Mouse (Mus musculus) liver, embryonic 15.5 days (tissue): ENCODE results near the gene Pttg1. TPM values are rescaled to one million over a fixed set of nuclear protein-coding genes. Genes with fewer than 3 reads are reported as not detected.

Experiments used
- ATAC-seq: fragments of 200-750 bp; cut with Nextera tagmentation; 2 replicates; pipeline ENCODE4 v1.8.0; 2017; ENCODE audit warnings: moderate number of reproducible peaks, mild to moderate bottlenecking, moderate library complexity; ENCODE audit not compliant: insufficient read depth
- H3K27ac ChIP-seq: fragments of 300-500 bp; sonication (generic); replicated peaks from 2 replicates; pipeline ENCODE4 v1.5.1; 2015; ENCODE audit warnings: mild to moderate bottlenecking, inconsistent platforms
- H3K27me3 ChIP-seq: fragments of 300-500 bp; sonication (generic); 2 replicates; pipeline ENCODE4 v1.6.1; 2015; ENCODE audit warnings: mild to moderate bottlenecking, inconsistent platforms
- H3K36me3 ChIP-seq: fragments of 300-500 bp; sonication (generic); replicated peaks from 2 replicates; pipeline ENCODE4 v1.6.1; 2015; ENCODE audit warnings: moderate library complexity, mild to moderate bottlenecking, inconsistent platforms
- H3K4me1 ChIP-seq: fragments of 300-500 bp; sonication (generic); replicated peaks from 2 replicates; pipeline ENCODE4 v1.6.1; 2015; ENCODE audit warnings: inconsistent platforms
- H3K4me2 ChIP-seq: fragments of 300-500 bp; sonication (generic); 2 replicates; pipeline ENCODE4 v1.6.1; 2015; ENCODE audit warnings: moderate library complexity, mild to moderate bottlenecking, inconsistent platforms
- H3K4me3 ChIP-seq: fragments of 300-500 bp; sonication (generic); replicated peaks from 2 replicates; pipeline ENCODE4 v1.5.1; 2015; ENCODE audit warnings: mild to moderate bottlenecking, inconsistent platforms
- H3K9ac ChIP-seq: fragments of 300-500 bp; sonication (generic); 2 replicates; pipeline ENCODE4 v1.6.1; 2015; ENCODE audit warnings: moderate library complexity, mild to moderate bottlenecking, inconsistent platforms
- H3K9me3 ChIP-seq: fragments of 300-500 bp; sonication (generic); replicated peaks from 2 replicates; pipeline ENCODE4 v1.6.1; 2016; ENCODE audit warnings: inconsistent platforms
- WGBS: fragments of 180-500 bp; shearing (Covaris S2); methylation state at CpG from one replicate; pipeline ENCODE4 v1.1.7; 2015; ENCODE audit warnings: mixed read lengths; ENCODE audit not compliant: insufficient replicate concordance; 5-methylcytosine and 5-hydroxymethylcytosine counted together
- polyA plus RNA-seq: library from polyadenylated mRNA; unstranded; fragments of >200 nt; fragmentation: Nextera tagmentation; extraction: Ambion mirVana; gene quantifications from 2 replicates; pipeline ENCODE4 v1.2.1, GENCODE M21; 2015

Gene Pttg1
- polyA plus RNA-seq, 1 experiment from 2014 or later: 42.7 TPM

DNA sequence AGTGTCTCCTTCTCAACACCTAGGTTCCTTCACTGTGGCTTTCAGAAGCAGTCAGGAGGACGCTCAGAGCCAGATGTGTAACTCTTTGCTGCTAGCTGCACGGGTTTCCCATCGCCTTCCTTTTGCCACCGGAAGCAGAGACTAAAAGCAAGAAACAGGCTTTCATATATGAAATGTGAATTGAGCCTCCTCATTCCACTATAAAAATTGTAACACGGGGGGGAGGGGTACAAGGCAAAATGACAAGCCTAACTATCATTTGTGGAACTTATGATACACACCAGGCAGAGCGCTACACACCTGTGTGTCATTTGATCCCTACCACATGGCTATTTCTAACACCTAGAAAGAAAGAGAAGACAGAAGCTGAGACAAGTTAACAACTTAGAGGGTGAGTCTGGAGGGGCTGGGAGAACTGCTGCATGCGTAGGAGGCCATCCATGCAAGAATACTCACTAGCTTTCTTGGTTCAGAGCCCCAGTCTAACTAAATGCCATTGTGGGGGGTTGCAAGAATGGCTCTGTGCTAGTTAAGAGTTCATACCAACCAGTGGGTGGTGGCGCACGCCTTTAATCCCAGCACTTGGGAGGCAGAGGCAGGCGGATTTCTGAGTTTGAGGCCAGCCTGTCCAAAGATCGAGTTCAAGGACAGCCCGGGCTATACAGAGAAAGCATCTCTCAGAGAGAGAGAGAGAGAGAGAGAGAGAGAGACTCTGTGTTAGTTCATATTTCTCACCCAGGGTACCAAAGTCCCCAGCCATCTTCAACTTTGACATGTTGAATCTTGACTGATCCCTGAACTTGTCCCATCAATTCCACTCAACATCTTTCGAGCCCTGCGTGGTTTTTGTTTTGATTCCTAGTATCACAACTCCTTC lies 38.8 kb downstream of the Pttg1 start:
- ATAC-seq: no peak
- H3K4me2 ChIP-seq: no peak overlapping the region
- no peak overlapping the region for H3K4me3 ChIP-seq
- no peak overlapping the region for H3K9ac ChIP-seq
- no peak overlapping the region for H3K27ac ChIP-seq
- no peaks in the 10 kb centered on the region for H3K9me3 ChIP-seq
- WGBS: 72% methylated on average over 14 of the region's 14 CpGs
- no peaks in the 10 kb centered on the region for H3K4me1 ChIP-seq
- peaks cover 20% of the 10 kb centered on the region for H3K27me3 ChIP-seq
- H3K36me3 ChIP-seq: no peaks in the 10 kb centered on the region

- WGBS: 13% methylated on average over 8 of the region's 8 CpGs
- Histone ChIP-seq H3K36me3 (no peaks in the 10 kb centered on the region), H3K4me1 (no peaks in the 10 kb centered on the region), H3K9ac (no peak overlapping the region), H3K27me3 (peaks cover 20% of the 10 kb centered on the region), H3K4me3 (0 out of 2 replicates have a peak overlapping the region, but pooled peaks have one; percentile 26), H3K27ac (no peak overlapping the region), H3K9me3 (no peaks in the 10 kb centered on the region), H3K4me2 (peak overlapping the region; percentile 58)
- ATAC-seq: no peak
These were observed 40.3 kb downstream of the Pttg1 start for GRCm38 (mm10) chr11:43385716-43386115.

GRCm38 (mm10) chr11:43385055-43385649 lies 40.9 kb downstream of the Pttg1 start:
- H3K9ac ChIP-seq: no peak overlapping the region
- peaks cover 20% of the 10 kb centered on the region for H3K27me3 ChIP-seq
- H3K4me2 ChIP-seq: peak overlapping the region; percentile 58
- WGBS: 4% methylated on average over 18 of the region's 18 CpGs
- H3K27ac ChIP-seq: peak overlapping the region; percentile 62
- H3K9me3 ChIP-seq: no peaks in the 10 kb centered on the region
- H3K36me3 ChIP-seq: no peaks in the 10 kb centered on the region
- peak overlapping the region; percentile 26 for H3K4me3 ChIP-seq
- peak; percentile 74 for ATAC-seq
- H3K4me1 ChIP-seq: no peaks in the 10 kb centered on the region

GRCm38 (mm10) chr11:43383581-43383980 lies 42.5 kb downstream of the Pttg1 start:
- Histone ChIP-seq H3K36me3 (no peaks in the 10 kb centered on the region), H3K4me1 (no peaks in the 10 kb centered on the region), H3K27ac (no peak overlapping the region), H3K9ac (no peak overlapping the region), H3K9me3 (no peaks in the 10 kb centered on the region), H3K4me2 (no peak overlapping the region), H3K27me3 (peaks cover 20% of the 10 kb centered on the region), H3K4me3 (no peak overlapping the region)
- WGBS: 44% methylated on average over 2 of the region's 2 CpGs
- no peak for ATAC-seq

GRCm38 (mm10) chr11:43380901-43381300 lies 45.1 kb downstream of the Pttg1 start:
- no peaks in the 10 kb centered on the region for H3K4me1 ChIP-seq
- H3K4me3 ChIP-seq: no peak overlapping the region
- ATAC-seq: no peak
- WGBS: 71% methylated on average over 7 of the region's 7 CpGs
- H3K27me3 ChIP-seq: peaks cover 12% of the 10 kb centered on the region
- no peaks in the 10 kb centered on the region for H3K9me3 ChIP-seq
- no peak overlapping the region for H3K4me2 ChIP-seq
- no peak overlapping the region for H3K9ac ChIP-seq
- no peak overlapping the region for H3K27ac ChIP-seq
- H3K36me3 ChIP-seq: no peaks in the 10 kb centered on the region

GRCm38 (mm10) chr11:43379911-43380485 lies 46.1 kb downstream of the Pttg1 start:
- Histone ChIP-seq H3K27ac (no peak overlapping the region), H3K4me2 (no peak overlapping the region), H3K27me3 (peaks cover 3% of the 10 kb centered on the region; the same call in 1 of the 2 replicates), H3K36me3 (no peaks in the 10 kb centered on the region), H3K4me3 (no peak overlapping the region), H3K9me3 (no peaks in the 10 kb centered on the region), H3K9ac (no peak overlapping the region), H3K4me1 (no peaks in the 10 kb centered on the region)
- 72% methylated on average over 11 of the region's 11 CpGs for WGBS
- ATAC-seq: no peak

DNA sequence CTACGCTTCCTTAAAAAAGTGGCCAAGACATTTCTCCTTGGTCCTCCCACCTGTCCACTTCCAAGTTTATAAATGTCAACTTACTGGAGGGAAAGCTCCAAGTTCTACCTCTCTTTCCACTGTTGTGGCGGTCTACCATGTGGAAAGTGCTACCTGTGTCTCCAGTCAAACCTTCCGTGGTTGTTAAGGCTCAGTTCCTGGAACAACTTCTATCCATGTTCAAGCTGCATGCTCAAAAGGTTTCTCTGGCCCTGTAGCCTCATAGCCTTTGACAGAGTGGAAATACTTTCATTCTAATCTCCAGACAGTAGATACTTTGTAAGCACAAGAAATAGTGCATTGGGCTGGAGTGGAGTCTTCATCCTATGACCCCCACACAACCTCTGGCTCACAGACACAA lies 46.6 kb downstream of the Pttg1 start:
- no peaks in the 10 kb centered on the region for H3K4me1 ChIP-seq
- H3K9me3 ChIP-seq: no peaks in the 10 kb centered on the region
- no peak overlapping the region for H3K27ac ChIP-seq
- H3K4me2 ChIP-seq: no peak overlapping the region
- H3K36me3 ChIP-seq: no peaks in the 10 kb centered on the region
- H3K4me3 ChIP-seq: no peak overlapping the region
- H3K9ac ChIP-seq: no peak overlapping the region
- no peaks in the 10 kb centered on the region for H3K27me3 ChIP-seq
- WGBS: 59% methylated on average over 3 of the region's 3 CpGs
- no peak for ATAC-seq

DNA sequence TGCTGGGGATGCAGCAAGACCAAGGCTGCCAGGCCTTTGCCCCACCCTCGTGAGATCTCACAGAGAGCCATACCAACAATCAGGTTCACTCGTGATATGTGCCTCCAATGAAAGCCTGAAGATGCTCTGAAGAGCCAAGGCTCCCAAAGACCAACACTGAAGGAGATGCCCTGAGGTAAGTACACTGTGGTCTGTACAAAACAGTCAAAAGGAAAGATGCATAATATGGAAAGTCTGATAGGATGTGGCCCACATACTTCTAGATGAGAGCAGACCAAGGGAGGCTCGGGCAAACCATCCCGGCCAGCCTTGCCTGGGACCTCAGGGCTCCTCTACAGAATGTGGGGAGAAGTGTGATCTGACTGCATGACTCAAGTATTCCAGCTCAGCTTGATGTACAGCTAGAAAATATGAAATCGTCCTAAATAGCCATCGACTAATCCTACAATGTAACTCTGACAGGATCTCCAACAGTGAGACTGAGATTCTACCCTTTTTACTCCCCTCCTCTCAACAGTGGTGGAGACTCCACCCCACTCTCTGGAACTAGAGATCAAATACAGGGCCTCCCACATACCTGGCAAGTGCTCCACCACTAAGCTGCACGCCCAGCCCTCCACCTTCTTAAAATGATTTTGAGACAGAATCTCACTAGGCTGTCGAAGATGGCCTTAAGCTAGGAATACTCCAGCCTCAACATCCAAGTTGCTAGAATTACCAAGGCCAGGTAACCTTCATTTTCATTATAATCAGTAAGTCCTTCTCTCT lies 48.8 kb downstream of the Pttg1 start:
- H3K27ac ChIP-seq: no peak overlapping the region
- H3K4me3 ChIP-seq: no peak overlapping the region
- H3K9ac ChIP-seq: no peak overlapping the region
- H3K9me3 ChIP-seq: no peaks in the 10 kb centered on the region
- 60% methylated on average over 8 of the region's 8 CpGs for WGBS
- no peaks in the 10 kb centered on the region for H3K36me3 ChIP-seq
- no peak for ATAC-seq
- no peaks in the 10 kb centered on the region for H3K4me1 ChIP-seq
- H3K27me3 ChIP-seq: no peaks in the 10 kb centered on the region
- no peak overlapping the region for H3K4me2 ChIP-seq

GRCm38 (mm10) chr11:43376598-43376997 lies 49.5 kb downstream of the Pttg1 start:
- Histone ChIP-seq H3K9me3 (no peaks in the 10 kb centered on the region), H3K4me2 (no peak overlapping the region), H3K36me3 (no peaks in the 10 kb centered on the region), H3K9ac (no peak overlapping the region), H3K4me3 (no peak overlapping the region), H3K27ac (no peak overlapping the region), H3K4me1 (no peaks in the 10 kb centered on the region), H3K27me3 (no peaks in the 10 kb centered on the region)
- WGBS: 75% methylated on average over 1 of the region's 1 CpGs
- ATAC-seq: no peak

- 61% methylated on average over 6 of the region's 6 CpGs for WGBS
These were observed 51.1 kb downstream of the Pttg1 start for GRCm38 (mm10) chr11:43374956-43375355.

DNA sequence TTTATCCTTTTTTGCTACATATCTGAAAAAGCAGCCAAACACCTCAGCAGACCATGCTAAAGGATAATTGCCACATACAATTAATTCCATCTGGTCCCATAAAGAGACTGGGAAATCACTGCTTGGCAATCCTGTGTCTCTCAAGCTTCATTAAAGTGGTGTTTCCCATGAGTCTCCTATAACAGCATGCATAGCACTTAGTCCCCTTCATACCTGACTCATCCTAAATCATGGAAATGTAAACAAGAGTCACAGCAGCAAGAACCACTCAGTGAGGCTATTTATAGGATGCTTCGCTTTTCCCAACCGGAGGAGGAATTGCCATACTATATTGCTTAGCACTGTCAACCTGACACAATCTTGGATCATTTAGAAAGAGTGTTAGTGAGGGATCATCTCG lies 52.7 kb downstream of the Pttg1 start:
- H3K9me3 ChIP-seq: no peaks in the 10 kb centered on the region
- no peak overlapping the region for H3K27ac ChIP-seq
- no peak overlapping the region for H3K4me2 ChIP-seq
- no peak overlapping the region for H3K4me3 ChIP-seq
- H3K27me3 ChIP-seq: no peaks in the 10 kb centered on the region
- 75% methylated on average over 3 of the region's 3 CpGs for WGBS
- H3K36me3 ChIP-seq: no peaks in the 10 kb centered on the region
- H3K4me1 ChIP-seq: no peaks in the 10 kb centered on the region
- H3K9ac ChIP-seq: no peak overlapping the region
- ATAC-seq: no peak

More at GRCm38 (mm10) chr11:43374956-43375355, 51.1 kb downstream of the Pttg1 start:
- H3K4me1 ChIP-seq: no peaks in the 10 kb centered on the region
- H3K27ac ChIP-seq: no peak overlapping the region
- no peak overlapping the region for H3K4me3 ChIP-seq
- no peaks in the 10 kb centered on the region for H3K27me3 ChIP-seq
- H3K4me2 ChIP-seq: no peak overlapping the region
- no peaks in the 10 kb centered on the region for H3K9me3 ChIP-seq
- no peak overlapping the region for H3K9ac ChIP-seq
- H3K36me3 ChIP-seq: no peaks in the 10 kb centered on the region
- ATAC-seq: no peak
